Mouse (Mus musculus) stomach, embryonic 16.5 days (tissue): ENCODE data around the gene Map2k3. TPM values are rescaled to one million over a fixed set of nuclear protein-coding genes. Genes with fewer than 3 reads are reported as not detected.

ENCODE experiments used
- ATAC-seq: fragments of 200-750 bp; cut with Nextera tagmentation; 2 replicates; pipeline ENCODE4 v1.8.0; 2017; ENCODE audit warnings: moderate number of reproducible peaks, moderate TSS enrichment; ENCODE audit not compliant: insufficient read depth, low FRiP score
- H3K27ac ChIP-seq: fragments of 300-500 bp; sonication (generic); 2 replicates; pipeline ENCODE4 v1.5.1; 2014; ENCODE audit warnings: low read length
- H3K27me3 ChIP-seq: fragments of 300-500 bp; sonication (generic); 2 replicates; pipeline ENCODE4 v1.6.1; 2014; ENCODE audit warnings: low read length, control low read depth, mixed read lengths; ENCODE audit not compliant: control insufficient read depth, insufficient read depth
- H3K36me3 ChIP-seq: fragments of 300-500 bp; sonication (generic); 2 replicates; pipeline ENCODE4 v1.6.1; 2014; ENCODE audit warnings: low read length; ENCODE audit not compliant: control insufficient read depth, insufficient read depth
- H3K4me1 ChIP-seq: fragments of 300-500 bp; sonication (generic); 2 replicates; pipeline ENCODE4 v1.6.1; 2014; ENCODE audit warnings: low read length, control low read depth, mixed read lengths; ENCODE audit not compliant: control insufficient read depth, insufficient read depth
- H3K4me2 ChIP-seq: fragments of 300-500 bp; sonication (generic); 2 replicates; pipeline ENCODE4 v1.6.1; 2014; ENCODE audit warnings: low read depth, low read length, mixed read lengths
- H3K4me3 ChIP-seq: fragments of 300-500 bp; sonication (generic); replicated peaks from 2 replicates; pipeline ENCODE4 v1.5.1; 2014; ENCODE audit warnings: mild to moderate bottlenecking, low read length
- H3K9ac ChIP-seq: fragments of 300-500 bp; sonication (generic); 2 replicates; pipeline ENCODE4 v1.6.1; 2014; ENCODE audit warnings: low read length
- H3K9me3 ChIP-seq: fragments of 300-500 bp; sonication (generic); replicated peaks from 2 replicates; pipeline ENCODE4 v1.6.1; 2016; ENCODE audit warnings: low read length, control low read depth; ENCODE audit not compliant: control insufficient read depth
- WGBS: fragments of 180-500 bp; shearing (Covaris S2); extraction: QIAGEN DNeasy Blood & Tissue Kit; methylation state at CpG from one replicate; pipeline ENCODE4 v1.1.7; 2014; 5-methylcytosine and 5-hydroxymethylcytosine counted together
- polyA plus RNA-seq: library from polyadenylated mRNA; unstranded; fragments of >200 nt; fragmentation: Nextera tagmentation; extraction: Ambion mirVana; gene quantifications from 2 replicates; pipeline ENCODE4 v1.2.1, GENCODE M21; 2015

Gene Map2k3
- polyA plus RNA-seq, 1 experiment from 2014 or later: 119 TPM

DNA sequence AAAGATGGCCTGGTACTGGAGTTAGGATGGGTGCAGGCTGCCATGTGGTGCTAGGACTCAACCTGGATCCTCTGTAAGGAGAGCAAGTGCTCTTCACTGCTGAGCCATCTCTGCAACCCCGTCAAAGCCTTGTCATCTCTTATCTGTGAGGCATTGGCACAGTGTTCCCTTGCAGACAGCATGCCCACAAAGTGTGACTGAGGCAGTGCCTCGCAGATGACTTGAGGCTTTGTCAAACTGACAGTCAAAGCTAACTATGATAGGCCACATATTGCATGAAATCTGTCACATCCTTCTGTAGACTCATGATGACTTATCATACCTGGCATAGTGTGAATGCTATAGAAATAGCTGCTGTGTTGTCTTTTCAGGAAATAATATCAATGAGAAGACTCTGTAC lies 11.8 kb upstream of the Map2k3 start:
- H3K27me3 ChIP-seq: no peaks in the 10 kb centered on the region
- no peak for ATAC-seq
- no peak overlapping the region for H3K4me2 ChIP-seq
- no peaks in the 10 kb centered on the region for H3K36me3 ChIP-seq
- H3K4me1 ChIP-seq: no peaks in the 10 kb centered on the region; the same call in 1 of the 2 replicates
- H3K4me3 ChIP-seq: no peak overlapping the region
- no peak overlapping the region for H3K9ac ChIP-seq
- WGBS: 75% methylated on average over 2 of the region's 2 CpGs
- H3K27ac ChIP-seq: no peak overlapping the region
- no peaks in the 10 kb centered on the region for H3K9me3 ChIP-seq

DNA sequence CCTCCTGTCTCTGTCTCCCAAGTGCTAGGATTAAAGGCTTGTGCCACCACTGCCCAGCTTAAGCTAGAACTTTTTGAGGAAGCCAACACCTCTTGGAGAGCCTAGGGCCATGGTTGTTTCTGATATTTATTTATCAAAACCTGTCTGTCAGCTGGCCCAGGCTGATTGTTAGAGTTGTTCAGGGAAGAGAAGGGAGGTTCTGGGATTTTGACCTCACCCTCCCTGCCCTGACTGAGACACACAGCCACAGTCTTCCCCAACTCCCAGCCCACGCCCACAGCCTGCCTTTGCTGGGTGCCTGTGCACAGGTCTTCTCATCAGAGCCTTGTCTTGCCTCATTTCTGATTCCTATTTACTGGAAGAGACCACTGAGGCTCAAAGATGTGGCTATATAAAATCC lies 9.6 kb upstream of the Map2k3 start:
- Histone ChIP-seq H3K4me3 (no peak overlapping the region), H3K4me2 (no peak overlapping the region), H3K27ac (no peak overlapping the region), H3K27me3 (no peaks in the 10 kb centered on the region), H3K4me1 (0 out of 2 replicates have a peak, but pooled peaks cover 7% of the 10 kb centered on the region), H3K36me3 (no peaks in the 10 kb centered on the region), H3K9ac (no peak overlapping the region), H3K9me3 (no peaks in the 10 kb centered on the region)
- no peak for ATAC-seq
- WGBS: 76% methylated on average over 1 of the region's 1 CpGs

GRCm38 (mm10) chr11:60922964-60923363 lies 8.9 kb upstream of the Map2k3 start:
- Histone ChIP-seq H3K9ac (no peak overlapping the region), H3K4me1 (peaks cover 12% of the 10 kb centered on the region; the same call in 1 of the 2 replicates), H3K4me2 (no peak overlapping the region), H3K36me3 (no peaks in the 10 kb centered on the region), H3K9me3 (no peaks in the 10 kb centered on the region), H3K4me3 (no peak overlapping the region), H3K27me3 (no peaks in the 10 kb centered on the region), H3K27ac (no peak overlapping the region)
- WGBS: 82% methylated on average over 5 of the region's 5 CpGs
- ATAC-seq: no peak

GRCm38 (mm10) chr11:60924498-60924897 lies 7.3 kb upstream of the Map2k3 start:
- Histone ChIP-seq H3K36me3 (no peaks in the 10 kb centered on the region), H3K9me3 (no peaks in the 10 kb centered on the region), H3K27me3 (no peaks in the 10 kb centered on the region), H3K4me3 (no peak overlapping the region), H3K4me1 (peaks cover 12% of the 10 kb centered on the region; the same call in 1 of the 2 replicates), H3K4me2 (no peak overlapping the region), H3K27ac (no peak overlapping the region), H3K9ac (no peak overlapping the region)
- 38% methylated on average over 6 of the region's 6 CpGs for WGBS
- ATAC-seq: peak; percentile 34; the same call in 1 of the 2 replicates

DNA sequence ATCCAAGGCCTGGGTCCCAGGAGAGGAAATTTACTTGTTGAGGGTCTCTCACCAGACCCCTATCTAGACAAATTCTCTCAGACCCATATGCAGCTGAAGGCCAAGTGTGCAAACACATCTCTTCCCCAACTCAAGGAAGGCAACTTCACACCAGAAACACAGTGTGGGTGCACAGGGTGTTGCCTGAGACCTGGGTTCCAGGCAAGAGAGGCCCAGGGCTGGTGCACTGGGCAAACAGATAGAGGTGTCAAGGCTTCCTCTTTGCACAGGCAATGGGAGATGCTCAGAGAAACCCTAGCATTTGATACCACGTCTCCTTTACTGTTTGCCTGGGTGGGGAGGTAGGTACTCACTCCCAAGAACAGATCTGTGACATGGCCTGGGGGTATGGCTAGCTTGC lies 6.9 kb upstream of the Map2k3 start:
- Histone ChIP-seq H3K36me3 (no peaks in the 10 kb centered on the region), H3K4me2 (no peak overlapping the region), H3K9me3 (no peaks in the 10 kb centered on the region), H3K4me1 (peaks cover 12% of the 10 kb centered on the region; the same call in 1 of the 2 replicates), H3K27ac (no peak overlapping the region), H3K27me3 (no peaks in the 10 kb centered on the region), H3K4me3 (no peak overlapping the region), H3K9ac (no peak overlapping the region)
- ATAC-seq: no peak
- 81% methylated on average over 1 of the region's 1 CpGs for WGBS

- Histone ChIP-seq H3K36me3 (no peaks in the 10 kb centered on the region), H3K4me2 (peak overlapping the region; percentile 47), H3K4me3 (0 out of 2 replicates have a peak overlapping the region, but pooled peaks have one; percentile 11), H3K4me1 (peaks cover 21% of the 10 kb centered on the region), H3K9ac (no peak overlapping the region; the same call in 1 of the 2 replicates), H3K27ac (no peak overlapping the region), H3K27me3 (no peaks in the 10 kb centered on the region), H3K9me3 (no peaks in the 10 kb centered on the region)
- under 1% methylated on average over 9 of the region's 9 CpGs for WGBS
- ATAC-seq: peak; percentile 77
Observed at GRCm38 (mm10) chr11:60927264-60927663, 4.6 kb upstream of the Map2k3 start.

DNA sequence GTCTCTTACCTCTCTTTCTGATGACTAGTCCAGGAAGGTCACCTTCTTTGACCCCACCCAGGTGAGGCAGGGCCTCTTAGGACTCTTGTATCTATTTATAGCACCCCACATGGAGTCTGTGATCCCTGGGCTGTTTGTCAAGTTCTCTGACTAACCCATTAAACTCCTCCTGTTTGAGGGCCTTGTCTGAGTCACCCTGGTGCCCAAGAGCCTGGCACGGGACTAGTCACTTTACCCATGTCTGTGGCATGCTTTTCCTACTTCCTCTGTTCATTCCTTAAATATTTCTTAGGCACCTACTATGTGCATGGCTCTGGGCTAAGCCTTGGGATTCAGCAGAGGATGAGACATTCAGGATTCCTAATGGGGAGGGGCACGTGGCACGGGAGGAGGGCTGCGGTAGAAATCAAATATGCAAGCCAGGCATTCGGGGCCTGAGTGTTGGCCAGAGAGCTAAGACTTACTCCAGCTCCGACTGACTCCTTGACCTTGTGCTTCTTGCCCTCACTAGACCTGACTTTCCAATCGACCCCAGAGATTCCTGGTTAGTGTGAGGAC lies 1.0 kb upstream of the Map2k3 start:
- 15% methylated on average over 7 of the region's 7 CpGs for WGBS
- Histone ChIP-seq H3K27ac (no peak overlapping the region), H3K9me3 (no peaks in the 10 kb centered on the region), H3K4me1 (peaks cover 50% of the 10 kb centered on the region), H3K36me3 (no peaks in the 10 kb centered on the region), H3K4me2 (peak overlapping the region; percentile 96), H3K9ac (peak overlapping the region; percentile 78), H3K4me3 (peak overlapping the region; percentile 96), H3K27me3 (no peaks in the 10 kb centered on the region)
- no peak for ATAC-seq

DNA sequence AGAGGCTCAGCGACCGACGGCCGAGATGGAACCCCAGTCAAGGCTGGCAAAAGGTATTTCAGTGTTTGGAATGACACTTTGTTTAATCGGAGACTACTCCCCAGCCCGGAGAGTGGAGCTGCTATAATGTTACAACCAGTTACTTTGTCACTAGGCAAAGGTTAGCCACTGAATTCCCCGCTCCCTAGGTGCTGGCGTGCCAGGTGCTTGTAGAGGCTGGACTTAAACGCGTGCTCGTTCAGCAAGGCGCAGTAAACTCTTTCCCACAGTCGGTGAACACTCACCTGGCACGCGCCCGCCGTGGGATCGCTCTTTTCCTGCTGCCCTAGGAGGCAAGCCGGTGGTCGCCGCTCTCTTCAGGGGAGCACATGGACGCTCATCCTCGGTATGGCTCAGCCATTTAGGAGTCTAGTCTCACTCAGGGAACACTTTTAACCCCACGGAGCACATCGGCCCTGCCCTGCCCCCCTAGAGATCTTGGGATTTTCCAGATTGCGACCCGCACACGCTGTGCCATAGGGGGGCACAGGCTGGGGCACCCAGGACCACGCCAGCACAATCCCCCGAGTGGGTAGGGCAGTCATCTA lies 458 bp upstream of the Map2k3 start:
- WGBS: 1% methylated on average over 30 of the region's 30 CpGs
- H3K4me2 ChIP-seq: peak overlapping the region; percentile 96
- H3K27ac ChIP-seq: no peak overlapping the region
- peak overlapping the region; percentile 78 for H3K9ac ChIP-seq
- H3K36me3 ChIP-seq: no peaks in the 10 kb centered on the region
- peaks cover 56% of the 10 kb centered on the region for H3K4me1 ChIP-seq
- no peaks in the 10 kb centered on the region for H3K9me3 ChIP-seq
- H3K27me3 ChIP-seq: no peaks in the 10 kb centered on the region
- ATAC-seq: no peak
- H3K4me3 ChIP-seq: peak overlapping the region; percentile 96

GRCm38 (mm10) chr11:60932503-60933020 lies 729 bp downstream of the Map2k3 start:
- no peaks in the 10 kb centered on the region for H3K9me3 ChIP-seq
- peak overlapping the region; percentile 82 for H3K27ac ChIP-seq
- WGBS: 2% methylated on average over 7 of the region's 7 CpGs
- H3K27me3 ChIP-seq: no peaks in the 10 kb centered on the region
- H3K4me3 ChIP-seq: peak overlapping the region; percentile 96
- H3K36me3 ChIP-seq: no peaks in the 10 kb centered on the region
- peak overlapping the region; percentile 65 for H3K4me2 ChIP-seq
- ATAC-seq: no peak
- peak overlapping the region; percentile 90 for H3K9ac ChIP-seq
- H3K4me1 ChIP-seq: peaks cover 58% of the 10 kb centered on the region
